Comparison of ENCODE assay signal across 17 mouse cellular contexts in the genomic region with DNA sequence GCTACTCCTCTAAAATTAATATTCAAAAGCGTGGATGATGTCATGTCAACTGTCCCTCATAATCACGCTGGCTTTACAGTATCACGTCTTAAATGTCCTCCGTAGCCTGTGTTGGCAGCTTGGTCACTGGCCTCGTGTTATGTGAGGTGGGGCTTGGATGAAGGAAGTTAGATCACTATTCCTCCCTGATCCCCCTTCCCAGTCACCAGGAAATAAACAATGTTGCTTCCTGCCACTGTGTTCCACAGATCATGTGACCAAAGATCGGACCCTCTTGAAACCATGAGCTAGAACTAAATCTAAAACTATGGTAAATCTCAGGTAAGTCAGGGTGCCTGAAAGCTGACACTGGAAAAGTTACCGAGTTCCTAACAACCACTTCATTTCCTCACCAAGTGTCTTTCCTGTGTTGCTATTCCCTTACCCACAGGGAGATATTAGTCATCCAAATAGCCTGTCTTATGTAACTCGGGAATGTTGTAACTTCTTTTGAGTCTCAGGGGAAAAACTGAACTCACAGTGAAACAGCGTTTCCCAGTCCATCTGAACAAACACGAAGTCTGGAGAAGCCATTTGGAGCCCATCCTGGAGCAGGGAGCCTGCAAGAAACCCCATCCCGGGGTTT. TPM values are rescaled to one million over a fixed set of nuclear protein-coding genes. Genes with fewer than 3 reads are reported as not detected.
DNase-seq lines count a peak whose midpoint lies in the region; ATAC-seq lines count a peak whose summit lies in the region.
"Had no signal": no experiment of that assay in that cellular context is flagged by ENCODE, and none has a peak within 500 bp of the region (broad histone marks: within the 10 kb centered on the region; RNA-seq: fewer than 3 reads in every experiment).

No protein-coding gene starts in this region.

- H3K4me2 ChIP-seq in kidney, embryonic 14.5 days (replicated peaks; ENCODE audit: low read depth, low read length) = no peak overlapping the region
- H3K4me2 ChIP-seq: embryonic facial prominence, embryonic 13.5 days; hindbrain, embryonic 14.5 days; kidney, embryonic 15.5 days; midbrain, embryonic 15.5 days; neural tube, embryonic 15.5 days had no signal

- no peak overlapping the region for H3K9ac ChIP-seq in kidney, embryonic 14.5 days (ENCODE audit: low read depth, low read length)
- H3K9ac ChIP-seq: embryonic facial prominence, embryonic 13.5 days; hindbrain, embryonic 14.5 days; kidney, embryonic 15.5 days; midbrain, embryonic 15.5 days; neural tube, embryonic 15.5 days had no signal

- H3K27ac ChIP-seq in kidney, embryonic 14.5 days (ENCODE audit: low read depth, low read length) = no peak overlapping the region
- H3K27ac ChIP-seq: embryonic facial prominence, embryonic 13.5 days; hindbrain, embryonic 14.5 days; kidney, embryonic 15.5 days; midbrain, embryonic 15.5 days; neural tube, embryonic 15.5 days had no signal

- H3K27me3 ChIP-seq in kidney, embryonic 14.5 days (ENCODE audit: control insufficient read depth, insufficient read depth, low read length) = no peaks in the 10 kb centered on the region
- H3K27me3 ChIP-seq: embryonic facial prominence, embryonic 13.5 days; kidney, embryonic 15.5 days; midbrain, embryonic 15.5 days; neural tube, embryonic 15.5 days had no signal

- H3K36me3 ChIP-seq in kidney, embryonic 14.5 days (ENCODE audit: control insufficient read depth, insufficient read depth, low read length) = no peaks in the 10 kb centered on the region
- H3K36me3 ChIP-seq: embryonic facial prominence, embryonic 13.5 days; G1E; kidney, embryonic 15.5 days; midbrain, embryonic 15.5 days; neural tube, embryonic 15.5 days had no signal

- no peaks in the 10 kb centered on the region for H3K4me1 ChIP-seq in kidney, embryonic 14.5 days (ENCODE audit: control insufficient read depth, insufficient read depth, low read length)
- H3K4me1 ChIP-seq: embryonic facial prominence, embryonic 13.5 days; kidney, embryonic 15.5 days; midbrain, embryonic 15.5 days; neural tube, embryonic 15.5 days had no signal

- H3K9me3 ChIP-seq in kidney, embryonic 14.5 days (ENCODE audit: control insufficient read depth, low read length) = no peaks in the 10 kb centered on the region
- H3K9me3 ChIP-seq: embryonic facial prominence, embryonic 13.5 days; G1E; kidney, embryonic 15.5 days; midbrain, embryonic 15.5 days; neural tube, embryonic 15.5 days had no signal

- DNase-seq in lung, adult 18-20 months = peak; percentile 4 to 6
- DNase-seq in lung, postnatal 4 days = no peak
- DNase-seq in adrenal gland, postnatal 10 days = peak; percentile 25
- peak; percentile 26 for DNase-seq in gastrocnemius, postnatal 25 days
- no peak for DNase-seq in kidney, postnatal 4 days
- DNase-seq: cerebellum, adult 9-11 months; left cerebral cortex, postnatal 4 days; right cerebral cortex, postnatal 25 days had no signal

- no peak overlapping the region for H3K4me3 ChIP-seq in kidney, embryonic 14.5 days (ENCODE audit: low read length)
- H3K4me3 ChIP-seq: embryonic facial prominence, embryonic 13.5 days; kidney, embryonic 15.5 days; midbrain, embryonic 15.5 days; neural tube, embryonic 15.5 days had no signal

- 0 out of 2 replicates have a peak, but pooled peaks have one; percentile 39 for ATAC-seq in megakaryocyte progenitor cell, adult 5-6 weeks (replicated peaks; ENCODE audit: poor library complexity)
- ATAC-seq in inflammation-experienced regulatory T-cells, adult 6 months = no peak
- ATAC-seq in kidney, embryonic 14.5 days (ENCODE audit: low FRiP score, low TSS enrichment) = no peak
- ATAC-seq: midbrain, embryonic 15.5 days had no signal

- 75% methylated on average over 11 of the region's 11 CpGs for WGBS in kidney, embryonic 14.5 days

RNA-seq across cellular contexts. Expression of gene Mturn, which starts 25.8 kb away (rescaled TPM):
- total RNA-seq in adrenal gland, postnatal 10 days (2021) = 10 to 100 TPM; 11.4 to 14.4 TPM
- 1 to 10 TPM; 6.0 to 6.6 TPM for total RNA-seq in gastrocnemius, postnatal 25 days (2021)
- 0.17 and 0.34 TPM in 2 replicates for total RNA-seq in megakaryocyte progenitor cell, adult 5-6 weeks (2015)
- total RNA-seq in megakaryocyte progenitor cell, adult 5-6 weeks (2017) = 0.17 and 0.30 TPM in 2 replicates
- polyA plus RNA-seq in inflammation-experienced regulatory T-cells, adult 6 months (2017; shearing (Covaris generic)) = 10 to 100 TPM; 12.1 to 20.4 (median 17.0) TPM
- polyA plus RNA-seq in kidney, embryonic 14.5 days (2014; fragmentation: Nextera tagmentation; extraction: Ambion mirVana) = 3.8 and 4.2 TPM in 2 replicates

RNA-seq across cellular contexts. Expression of gene Fkbp14, which starts 58.5 kb away (rescaled TPM):
- 10 to 100 TPM; 19.8 to 20.7 TPM for total RNA-seq in adrenal gland, postnatal 10 days (2021)
- 1 to 10 TPM; 7.6 to 8.4 TPM for total RNA-seq in gastrocnemius, postnatal 25 days (2021)
- total RNA-seq in megakaryocyte progenitor cell, adult 5-6 weeks (2015) = 0.54 TPM in 1 of 2 replicates, not detected in the other
- total RNA-seq in megakaryocyte progenitor cell, adult 5-6 weeks (2017) = 0.29 TPM in 1 of 2 replicates, not detected in the other
- polyA plus RNA-seq in inflammation-experienced regulatory T-cells, adult 6 months (2017; shearing (Covaris generic)) = not detected
- 18.4 and 25.8 TPM in 2 replicates for polyA plus RNA-seq in kidney, embryonic 14.5 days (2014; fragmentation: Nextera tagmentation; extraction: Ambion mirVana)

Comparison
In these comparisons a context has a peak if more than half of its experiments do, and no peak if none do; other contexts are left out.
1. DNase-seq: peak in lung, adult 18-20 months (2 of 2), adrenal gland, postnatal 10 days (single experiment) and gastrocnemius, postnatal 25 days (single experiment); none in lung, postnatal 4 days (0 of 2) and kidney, postnatal 4 days (0 of 2).
2. RNA of gene Mturn, which starts 25.8 kb away (total RNA-seq): 11.4 to 14.4 TPM in adrenal gland, postnatal 10 days and 6.0 to 6.6 TPM in gastrocnemius, postnatal 25 days; 0.17 to 0.34 TPM in megakaryocyte progenitor cell, adult 5-6 weeks; every median in the first group is over 4 times any median in the second.
3. RNA of gene Fkbp14, which starts 58.5 kb away (total RNA-seq): 19.8 to 20.7 TPM in adrenal gland, postnatal 10 days and 7.6 to 8.4 TPM in gastrocnemius, postnatal 25 days; 0.29 to 0.54 TPM in megakaryocyte progenitor cell, adult 5-6 weeks; every median in the first group is over 4 times any median in the second.